Mouse (Mus musculus): Measurements from ENCODE around the gene Cmtm7. TPM values are rescaled to one million over a fixed set of nuclear protein-coding genes. Genes with fewer than 3 reads are reported as not detected.

Gene Cmtm7
- polyA plus RNA-seq, 1 experiment from 2014 or later = 35.7 TPM

- no peak for TF ChIP-seq CTCF (IDR thresholded peaks at IDR 0.05; ENCODE audit: low read depth)
- no peak for ATAC-seq
- Histone ChIP-seq H3K27me3 (replicated peaks; ENCODE audit: control insufficient read depth, insufficient read depth, low read length) (no peaks in the 10 kb centered on the region), H3K4me2 (replicated peaks; ENCODE audit: low read depth) (no peak overlapping the region), H3K4me1 (replicated peaks; ENCODE audit: control insufficient read depth, insufficient read depth, low read length) (no peaks in the 10 kb centered on the region), H3K9me3 (ENCODE audit: control insufficient read depth) (no peaks in the 10 kb centered on the region), H3K4me3 (ENCODE audit: low read depth, low read length) (no peak overlapping the region), H3K27ac (ENCODE audit: low read depth, low read length) (no peak overlapping the region), H3K36me3 (ENCODE audit: control insufficient read depth, insufficient read depth) (peaks cover 12% of the 10 kb centered on the region; the same call in 1 of the 2 replicates), H3K9ac (ENCODE audit: low read depth, low read length) (no peak overlapping the region)
- 87% methylated on average over 3 of the region's 3 CpGs for WGBS
These were observed 5.3 kb downstream of the Cmtm7 start for GRCm38 (mm10) chr9:114776361-114776760.

- 72% methylated on average over 4 of the region's 4 CpGs for WGBS
- Histone ChIP-seq H3K4me1 (replicated peaks; ENCODE audit: control insufficient read depth, insufficient read depth, low read length) (no peaks in the 10 kb centered on the region), H3K9ac (ENCODE audit: low read depth, low read length) (no peak overlapping the region), H3K36me3 (ENCODE audit: control insufficient read depth, insufficient read depth) (0 out of 2 replicates have a peak, but pooled peaks cover 13% of the 10 kb centered on the region), H3K4me3 (ENCODE audit: low read depth, low read length) (no peak overlapping the region), H3K9me3 (ENCODE audit: control insufficient read depth) (no peaks in the 10 kb centered on the region), H3K27ac (ENCODE audit: low read depth, low read length) (no peak overlapping the region), H3K27me3 (replicated peaks; ENCODE audit: control insufficient read depth, insufficient read depth, low read length) (no peaks in the 10 kb centered on the region), H3K4me2 (replicated peaks; ENCODE audit: low read depth) (no peak overlapping the region)
- no peak for ATAC-seq
- TF ChIP-seq CTCF (IDR thresholded peaks at IDR 0.05; ENCODE audit: low read depth) = no peak
These were observed 6.4 kb downstream of the Cmtm7 start for GRCm38 (mm10) chr9:114775272-114775671.

- ATAC-seq = no peak
- no peak overlapping the region for H3K4me2 ChIP-seq (replicated peaks; ENCODE audit: low read depth)
- no peak overlapping the region for H3K27ac ChIP-seq (ENCODE audit: low read depth, low read length)
- H3K9me3 ChIP-seq (ENCODE audit: control insufficient read depth) = no peaks in the 10 kb centered on the region
- TF ChIP-seq CTCF (IDR thresholded peaks at IDR 0.05; ENCODE audit: low read depth) = no peak
- 0 out of 2 replicates have a peak, but pooled peaks cover 13% of the 10 kb centered on the region for H3K36me3 ChIP-seq (ENCODE audit: control insufficient read depth, insufficient read depth)
- 66% methylated on average over 6 of the region's 6 CpGs for WGBS
- H3K4me1 ChIP-seq (replicated peaks; ENCODE audit: control insufficient read depth, insufficient read depth, low read length) = no peaks in the 10 kb centered on the region
- no peaks in the 10 kb centered on the region for H3K27me3 ChIP-seq (replicated peaks; ENCODE audit: control insufficient read depth, insufficient read depth, low read length)
- no peak overlapping the region for H3K4me3 ChIP-seq (ENCODE audit: low read depth, low read length)
- no peak overlapping the region for H3K9ac ChIP-seq (ENCODE audit: low read depth, low read length)
These were observed 7.0 kb downstream of the Cmtm7 start for GRCm38 (mm10) chr9:114774629-114775028.

GRCm38 (mm10) chr9:114771565-114771964 is 10.1 kb downstream of the Cmtm7 start:
- Histone ChIP-seq H3K4me3 (ENCODE audit: low read depth, low read length) (no peak overlapping the region), H3K4me2 (replicated peaks; ENCODE audit: low read depth) (no peak overlapping the region), H3K27ac (ENCODE audit: low read depth, low read length) (no peak overlapping the region), H3K27me3 (replicated peaks; ENCODE audit: control insufficient read depth, insufficient read depth, low read length) (no peaks in the 10 kb centered on the region), H3K4me1 (replicated peaks; ENCODE audit: control insufficient read depth, insufficient read depth, low read length) (no peaks in the 10 kb centered on the region), H3K36me3 (ENCODE audit: control insufficient read depth, insufficient read depth) (0 out of 2 replicates have a peak, but pooled peaks cover 13% of the 10 kb centered on the region), H3K9ac (ENCODE audit: low read depth, low read length) (no peak overlapping the region), H3K9me3 (ENCODE audit: control insufficient read depth) (no peaks in the 10 kb centered on the region)
- ATAC-seq = no peak
- no peak for TF ChIP-seq CTCF (IDR thresholded peaks at IDR 0.05; ENCODE audit: low read depth)
- 91% methylated on average over 7 of the region's 7 CpGs for WGBS

- no peak overlapping the region for H3K4me2 ChIP-seq (replicated peaks; ENCODE audit: low read depth)
- no peak overlapping the region for H3K4me3 ChIP-seq (ENCODE audit: low read depth, low read length)
- H3K9me3 ChIP-seq (ENCODE audit: control insufficient read depth) = no peaks in the 10 kb centered on the region
- H3K9ac ChIP-seq (ENCODE audit: low read depth, low read length) = no peak overlapping the region
- no peak overlapping the region for H3K27ac ChIP-seq (ENCODE audit: low read depth, low read length)
- 88% methylated on average over 4 of the region's 4 CpGs for WGBS
- no peaks in the 10 kb centered on the region for H3K4me1 ChIP-seq (replicated peaks; ENCODE audit: control insufficient read depth, insufficient read depth, low read length)
- 0 out of 2 replicates have a peak, but pooled peaks cover 13% of the 10 kb centered on the region for H3K36me3 ChIP-seq (ENCODE audit: control insufficient read depth, insufficient read depth)
- no peak for TF ChIP-seq CTCF (IDR thresholded peaks at IDR 0.05; ENCODE audit: low read depth)
- H3K27me3 ChIP-seq (replicated peaks; ENCODE audit: control insufficient read depth, insufficient read depth, low read length) = no peaks in the 10 kb centered on the region
- ATAC-seq = no peak
These were observed 11.4 kb downstream of the Cmtm7 start for GRCm38 (mm10) chr9:114770224-114770623.

- H3K27ac ChIP-seq (ENCODE audit: low read depth, low read length) = no peak overlapping the region
- H3K9me3 ChIP-seq (ENCODE audit: control insufficient read depth) = no peaks in the 10 kb centered on the region
- TF ChIP-seq CTCF (IDR thresholded peaks at IDR 0.05; ENCODE audit: low read depth) = no peak
- no peak for ATAC-seq
- H3K4me2 ChIP-seq (replicated peaks; ENCODE audit: low read depth) = no peak overlapping the region
- no peaks in the 10 kb centered on the region for H3K4me1 ChIP-seq (replicated peaks; ENCODE audit: control insufficient read depth, insufficient read depth, low read length)
- no peaks in the 10 kb centered on the region for H3K27me3 ChIP-seq (replicated peaks; ENCODE audit: control insufficient read depth, insufficient read depth, low read length)
- 0 out of 2 replicates have a peak, but pooled peaks cover 13% of the 10 kb centered on the region for H3K36me3 ChIP-seq (ENCODE audit: control insufficient read depth, insufficient read depth)
- no peak overlapping the region for H3K4me3 ChIP-seq (ENCODE audit: low read depth, low read length)
- no peak overlapping the region for H3K9ac ChIP-seq (ENCODE audit: low read depth, low read length)
- WGBS = 75% methylated on average over 10 of the region's 10 CpGs
These were observed 13.6 kb downstream of the Cmtm7 start for GRCm38 (mm10) chr9:114768066-114768465.

GRCm38 (mm10) chr9:114767507-114767906 is 14.1 kb downstream of the Cmtm7 start:
- 87% methylated on average over 2 of the region's 2 CpGs for WGBS
- H3K4me3 ChIP-seq (ENCODE audit: low read depth, low read length) = no peak overlapping the region
- no peaks in the 10 kb centered on the region for H3K4me1 ChIP-seq (replicated peaks; ENCODE audit: control insufficient read depth, insufficient read depth, low read length)
- no peak for ATAC-seq
- no peaks in the 10 kb centered on the region for H3K27me3 ChIP-seq (replicated peaks; ENCODE audit: control insufficient read depth, insufficient read depth, low read length)
- H3K27ac ChIP-seq (ENCODE audit: low read depth, low read length) = no peak overlapping the region
- H3K36me3 ChIP-seq (ENCODE audit: control insufficient read depth, insufficient read depth) = 0 out of 2 replicates have a peak, but pooled peaks cover 13% of the 10 kb centered on the region
- no peaks in the 10 kb centered on the region for H3K9me3 ChIP-seq (ENCODE audit: control insufficient read depth)
- H3K4me2 ChIP-seq (replicated peaks; ENCODE audit: low read depth) = no peak overlapping the region
- no peak overlapping the region for H3K9ac ChIP-seq (ENCODE audit: low read depth, low read length)
- TF ChIP-seq CTCF (IDR thresholded peaks at IDR 0.05; ENCODE audit: low read depth) = no peak
